Mouse (Mus musculus) CH12.LX (cell line): ENCODE data around the gene Olfr374.
"Not testable (repeated sequence)": the region's sequence is repeated elsewhere in the genome, so short reads cannot be mapped to it uniquely, and the experiment has no call there.

Experiments used
- CHD2 ChIP-seq: IDR thresholded peaks from 2 replicates; pipeline ENCODE4 v1.6.1; 2011; ENCODE audit warnings: low read length, improper control_type of control experiment
- CTCF ChIP-seq, 2 experiments: IDR thresholded peaks in 1 of 2; conservative IDR thresholded peaks in 1 of 2; 2 replicates each; pipeline ENCODE4 v1.5.1; 2011 to 2012; ENCODE audit warnings: low read depth in 2 of 2, low read length in 2 of 2, improper control_type of control experiment in 1 of 2, inconsistent platforms in 1 of 2, mild to moderate bottlenecking in 1 of 2, moderate library complexity in 1 of 2
- ELF1 ChIP-seq: IDR thresholded peaks from 2 replicates; pipeline ENCODE4 v1.6.1; 2014; ENCODE audit warnings: low read depth, mild to moderate bottlenecking, inconsistent platforms, low read length, improper control_type of control experiment
- GABPA ChIP-seq: IDR thresholded peaks from 2 replicates; pipeline ENCODE4 v1.6.1; 2012; ENCODE audit warnings: low read depth, low read length, improper control_type of control experiment, inconsistent platforms; ENCODE audit not compliant: insufficient replicate concordance
- JUND ChIP-seq: conservative IDR thresholded peaks from 2 replicates; pipeline ENCODE4 v1.6.1; 2011; ENCODE audit warnings: low read depth, low read length, improper control_type of control experiment
- MAX ChIP-seq: IDR thresholded peaks from 2 replicates; pipeline ENCODE4 v1.6.1; 2011; ENCODE audit warnings: low read length, improper control_type of control experiment
- MYC ChIP-seq: IDR thresholded peaks from 2 replicates; pipeline ENCODE4 v1.6.1; 2011; ENCODE audit warnings: low read depth, mild to moderate bottlenecking, improper control_type of control experiment, low read length
- POLR2A ChIP-seq: IDR thresholded peaks from 2 replicates; pipeline ENCODE4 v1.6.1; 2011; ENCODE audit warnings: low read depth, mild to moderate bottlenecking, improper control_type of control experiment, low read length
- POLR2AphosphoS2 ChIP-seq: IDR thresholded peaks from 2 replicates; pipeline ENCODE4 v1.6.1; 2011; ENCODE audit warnings: low read depth, low read length, improper control_type of control experiment
- SMC3 ChIP-seq: IDR thresholded peaks from 2 replicates; pipeline ENCODE4 v1.6.1; 2011; ENCODE audit warnings: low read depth, low read length, improper control_type of control experiment
- TCF12 ChIP-seq: IDR thresholded peaks from 2 replicates; pipeline ENCODE4 v1.6.1; 2014; ENCODE audit warnings: low read depth, mild to moderate bottlenecking, inconsistent platforms, low read length, improper control_type of control experiment
- USF1 ChIP-seq: IDR thresholded peaks from 2 replicates; pipeline ENCODE4 v1.6.1; 2014; ENCODE audit warnings: low read depth, mild to moderate bottlenecking, inconsistent platforms, low read length, improper control_type of control experiment
- ZKSCAN1 ChIP-seq: IDR thresholded peaks from 2 replicates; pipeline ENCODE4 v1.6.1; 2012; ENCODE audit warnings: low read depth, inconsistent platforms, low read length, improper control_type of control experiment, borderline replicate concordance

- TF ChIP-seq CTCF (conservative IDR thresholded peaks at IDR 0.05 in 1 of 2, IDR thresholded peaks at IDR 0.05 in 1 of 2; ENCODE audit: low read depth in 2 of 2, low read length in 2 of 2); POLR2A; GABPA; SMC3; USF1; ELF1; ZKSCAN1; TCF12; MAX; CHD2; JUND; POLR2AphosphoS2; MYC: not testable (repeated sequence)
These were observed 39.9 kb upstream of the Olfr374 start for GRCm38 (mm10) chr8:72066819-72067399.
